Mouse (Mus musculus) limb, embryonic 14.5 days (tissue): ENCODE results near the gene Prl6a1. TPM values are rescaled to one million over a fixed set of nuclear protein-coding genes. Genes with fewer than 3 reads are reported as not detected.
A peak's percentile ranks its signal among the peaks of the same experiment; 100 is the strongest.

Source experiments
- ATAC-seq: fragments of 200-750 bp; cut with Nextera tagmentation; 2 replicates; pipeline ENCODE4 v1.8.0; 2017; ENCODE audit warnings: low read depth, moderate number of reproducible peaks, moderate TSS enrichment; ENCODE audit not compliant: low FRiP score
- DNase-seq: peaks from one replicate; pipeline ENCODE4 v3.0.0-alpha.2; 2015; ENCODE audit warnings: low spot score
- H3K27ac ChIP-seq: fragments of 300-500 bp; sonication (generic); replicated peaks from 2 replicates; pipeline ENCODE4 v1.5.1; 2014; ENCODE audit warnings: low read depth, mild to moderate bottlenecking, low read length, moderate library complexity, mixed read lengths
- H3K27me3 ChIP-seq: fragments of 300-500 bp; sonication (generic); 2 replicates; pipeline ENCODE4 v1.6.1; 2014; ENCODE audit warnings: low read length, mixed read lengths; ENCODE audit not compliant: control insufficient read depth, insufficient read depth
- H3K36me3 ChIP-seq: fragments of 300-500 bp; sonication (generic); 2 replicates; pipeline ENCODE4 v1.6.1; 2014; ENCODE audit warnings: mild to moderate bottlenecking, low read length, moderate library complexity, mixed read lengths; ENCODE audit not compliant: control insufficient read depth, insufficient read depth
- H3K4me1 ChIP-seq: fragments of 300-500 bp; sonication (generic); 2 replicates; pipeline ENCODE4 v1.6.1; 2014; ENCODE audit warnings: antibody characterized with exemption, low read length, mixed read lengths; ENCODE audit not compliant: control insufficient read depth, insufficient read depth
- H3K4me2 ChIP-seq: fragments of 300-500 bp; sonication (generic); replicated peaks from 2 replicates; pipeline ENCODE4 v1.6.1; 2014; ENCODE audit warnings: low read depth, mild to moderate bottlenecking, low read length, moderate library complexity; ENCODE audit not compliant: severe bottlenecking
- H3K4me3 ChIP-seq: fragments of 300-500 bp; sonication (generic); replicated peaks from 2 replicates; pipeline ENCODE4 v1.5.1; 2014; ENCODE audit warnings: low read length
- H3K9ac ChIP-seq: fragments of 300-500 bp; sonication (generic); 2 replicates; pipeline ENCODE4 v1.6.1; 2014; ENCODE audit warnings: mild to moderate bottlenecking, low read depth, low read length, moderate library complexity; ENCODE audit not compliant: severe bottlenecking
- H3K9me3 ChIP-seq: fragments of 300-500 bp; sonication (generic); 2 replicates; pipeline ENCODE4 v1.6.1; 2016; ENCODE audit warnings: low read length; ENCODE audit not compliant: control insufficient read depth
- POLR2A ChIP-seq: fragments of 200-500 bp; IDR thresholded peaks from 2 replicates; pipeline ENCODE4 v1.8.0; 2012; ENCODE audit warnings: inconsistent platforms, mild to moderate bottlenecking, moderate library complexity, borderline replicate concordance; ENCODE audit not compliant: insufficient read depth, insufficient read length; ENCODE audit errors: extremely low read depth
- WGBS: fragments of 180-500 bp; shearing (Covaris S2); extraction: QIAGEN DNeasy Blood & Tissue Kit; methylation state at CpG from one replicate; pipeline ENCODE4 v1.1.7; 2014; 5-methylcytosine and 5-hydroxymethylcytosine counted together
- polyA plus RNA-seq, 2 experiments: library from polyadenylated mRNA; depleted of rRNA in 1 of 2; stranded (reverse) in 1 of 2; unstranded in 1 of 2; fragments of >200 nt; fragmentation: Nextera tagmentation in 1 of 2; extraction: Ambion mirVana in 1 of 2; gene quantifications; 2 replicates each; pipeline versions ENCODE4 v1.2.1 to v1.2.3; 2012 to 2014

Prl6a1 gene
- 0.17 and 0.19 TPM in 2 replicates for polyA plus RNA-seq (2012; rRNA removed)
- not detected in 2 replicates for polyA plus RNA-seq (2014; fragmentation: Nextera tagmentation; extraction: Ambion mirVana)

DNA sequence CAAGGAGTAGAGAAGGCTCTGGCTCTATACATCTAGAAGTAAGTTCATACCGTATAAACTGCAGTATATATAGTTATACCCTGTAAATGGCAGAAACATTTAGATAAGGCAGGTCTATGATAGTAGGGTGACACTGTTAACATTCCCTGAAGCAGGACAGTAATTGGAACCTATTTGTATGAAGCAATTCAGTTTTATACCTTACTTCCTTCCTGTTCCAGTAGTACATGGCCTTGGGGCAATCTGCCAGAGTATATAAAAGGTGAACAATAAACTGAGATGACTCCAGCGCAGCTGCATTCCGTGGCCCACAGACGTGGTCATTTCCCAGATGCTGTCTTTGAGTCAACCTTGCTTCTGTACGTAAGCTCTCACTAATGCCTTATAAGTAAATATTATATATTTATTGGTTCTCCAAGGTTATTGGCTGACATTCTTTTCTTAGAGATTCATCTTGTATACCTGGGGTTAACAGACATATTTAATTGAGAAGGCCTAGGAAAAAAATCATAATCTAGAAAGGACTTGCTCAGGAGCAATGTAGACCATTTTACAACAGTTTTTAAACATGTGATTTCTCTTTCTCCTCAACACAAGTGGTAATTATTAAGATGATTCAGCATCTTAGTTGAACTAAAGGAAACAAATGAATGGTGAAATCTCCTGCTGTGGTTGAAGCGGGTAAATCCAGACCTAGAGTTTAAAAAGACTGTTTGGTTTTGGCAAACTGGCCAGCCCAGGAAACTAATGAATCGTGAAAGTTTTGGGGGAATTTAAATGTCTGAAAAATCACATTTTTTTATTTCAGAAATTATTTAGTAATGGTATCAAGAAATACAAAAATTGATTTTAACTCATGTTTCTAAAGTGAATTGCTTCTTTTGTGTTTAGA lies at the start of gene Prl6a1:
TSS of gene Prl6a1 (plus strand) at position 294 of the 892 bp plus-strand sequence.
- no peak within 1 kb of the TSS for H3K9ac ChIP-seq
- H3K4me1 ChIP-seq, result no peaks in the 10 kb centered on the region
- no peak for TF ChIP-seq POLR2A
- H3K4me3 ChIP-seq, result no peak within 1 kb of the TSS
- H3K27ac ChIP-seq, result no peak within 1 kb of the TSS
- ATAC-seq, result no peak
- WGBS, result 37% methylated on average over 7 of the region's 7 CpGs
- H3K36me3 ChIP-seq, result no peaks in the 10 kb centered on the region
- no peak within 1 kb of the TSS for H3K4me2 ChIP-seq
- peak; percentile 3 for DNase-seq
- H3K9me3 ChIP-seq, result no peaks in the 10 kb centered on the region
- no peaks in the 10 kb centered on the region for H3K27me3 ChIP-seq

DNA sequence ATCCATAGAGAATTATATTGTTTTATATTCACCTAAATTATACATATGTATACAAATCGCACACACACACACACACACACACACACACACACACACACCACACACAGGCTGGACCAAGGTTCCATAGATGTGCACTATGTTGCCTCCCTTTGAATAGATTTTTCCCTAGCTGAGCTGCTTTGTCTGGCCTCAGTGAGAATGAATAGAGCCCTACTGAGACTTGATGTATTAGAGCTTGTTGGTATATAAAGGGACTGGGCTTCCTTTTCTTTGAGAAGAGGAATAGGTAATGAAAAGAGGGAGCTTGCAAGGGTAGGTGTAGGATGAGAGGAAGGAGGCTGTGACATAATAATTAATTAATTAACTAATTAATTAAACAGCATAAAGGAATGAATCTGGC lies 22.6 kb downstream of the Prl6a1 start:
- no peak for DNase-seq
- H3K9me3 ChIP-seq, result no peaks in the 10 kb centered on the region
- TF ChIP-seq POLR2A, result no peak
- no peaks in the 10 kb centered on the region for H3K27me3 ChIP-seq
- no peak for ATAC-seq
- no peaks in the 10 kb centered on the region for H3K4me1 ChIP-seq
- no peaks in the 10 kb centered on the region for H3K36me3 ChIP-seq
- H3K4me3 ChIP-seq, result no peak overlapping the region
- H3K4me2 ChIP-seq, result no peak overlapping the region
- H3K9ac ChIP-seq, result no peak overlapping the region
- 95% methylated on average over 1 of the region's 1 CpGs for WGBS
- no peak overlapping the region for H3K27ac ChIP-seq

- Histone ChIP-seq H3K4me3 (no peak overlapping the region), H3K9me3 (no peaks in the 10 kb centered on the region), H3K4me2 (no peak overlapping the region), H3K9ac (no peak overlapping the region), H3K36me3 (no peaks in the 10 kb centered on the region), H3K4me1 (no peaks in the 10 kb centered on the region), H3K27me3 (no peaks in the 10 kb centered on the region), H3K27ac (no peak overlapping the region)
- TF ChIP-seq POLR2A, result no peak
- 59% methylated on average over 3 of the region's 3 CpGs for WGBS
- DNase-seq, result no peak
- no peak for ATAC-seq
Measured at GRCm38 (mm10) chr13:27342733-27343275, 30.4 kb downstream of the Prl6a1 start.

DNA sequence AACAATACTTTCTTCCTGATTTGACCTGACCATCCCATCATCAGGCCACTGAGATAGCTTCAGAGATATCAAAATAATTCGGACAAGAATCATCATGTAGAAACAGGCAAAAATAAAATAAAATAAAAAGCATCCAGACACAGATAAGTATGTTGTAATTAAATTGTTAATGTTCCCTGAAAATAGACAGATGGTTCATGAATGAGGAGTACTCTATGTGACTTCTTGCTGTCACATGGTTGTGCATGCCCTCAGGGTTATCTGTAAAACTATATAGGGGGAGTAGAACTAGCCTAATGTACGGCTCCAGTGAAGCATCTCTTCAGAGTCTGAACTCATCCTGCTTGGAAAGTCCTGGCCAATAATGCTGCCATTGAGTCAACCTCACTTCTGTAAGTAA lies 32.9 kb downstream of the Prl6a1 start, which contains the start of gene Prl8a2:
TSS of gene Prl8a2 (plus strand) at position 301 of the 400 bp plus-strand sequence.
- Histone ChIP-seq H3K9me3 (no peaks in the 10 kb centered on the region), H3K27me3 (no peaks in the 10 kb centered on the region), H3K27ac (no peak within 1 kb of the TSS), H3K36me3 (no peaks in the 10 kb centered on the region), H3K4me2 (no peak within 1 kb of the TSS), H3K4me1 (no peaks in the 10 kb centered on the region), H3K9ac (no peak within 1 kb of the TSS), H3K4me3 (no peak within 1 kb of the TSS)
- ATAC-seq (no peak), DNase-seq (no peak)
- TF ChIP-seq POLR2A, result no peak
- WGBS, result 78% methylated on average over 2 of the region's 2 CpGs

Other genes starting within 250 kb of the Prl6a1 start
- 0.11 and 0.22 TPM in 2 replicates for gene Prl3d1, start 218.4 kb upstream of the Prl6a1 start, polyA plus RNA-seq (2012; rRNA removed)
- gene Prl3d1, start 218.4 kb upstream of the Prl6a1 start, polyA plus RNA-seq (2014; fragmentation: Nextera tagmentation; extraction: Ambion mirVana), result not detected in 2 replicates
- not detected in 2 replicates for gene Prl3d2, start 190.9 kb upstream of the Prl6a1 start, polyA plus RNA-seq (2012; rRNA removed)
- gene Prl3d2, start 190.9 kb upstream of the Prl6a1 start, polyA plus RNA-seq (2014; fragmentation: Nextera tagmentation; extraction: Ambion mirVana), result not detected in 2 replicates
- gene Prl3d3, start 155.8 kb upstream of the Prl6a1 start, polyA plus RNA-seq (2012; rRNA removed), result not detected in 2 replicates
- not detected in 2 replicates for gene Prl3d3, start 155.8 kb upstream of the Prl6a1 start, polyA plus RNA-seq (2014; fragmentation: Nextera tagmentation; extraction: Ambion mirVana)
- gene Prl3c1, start 116.0 kb upstream of the Prl6a1 start, polyA plus RNA-seq (2012; rRNA removed), result not detected in 2 replicates
- not detected in 2 replicates for gene Prl3c1, start 116.0 kb upstream of the Prl6a1 start, polyA plus RNA-seq (2014; fragmentation: Nextera tagmentation; extraction: Ambion mirVana)
- gene Prl3b1, start 70.8 kb upstream of the Prl6a1 start, polyA plus RNA-seq (2012; rRNA removed), result 7.5 and 7.8 TPM in 2 replicates
- 0.54 TPM in 1 of 2 replicates, not detected in the other for gene Prl3b1, start 70.8 kb upstream of the Prl6a1 start, polyA plus RNA-seq (2014; fragmentation: Nextera tagmentation; extraction: Ambion mirVana)
- not detected in 2 replicates for gene Prl3a1, start 53.2 kb upstream of the Prl6a1 start, polyA plus RNA-seq (2012; rRNA removed)
- gene Prl3a1, start 53.2 kb upstream of the Prl6a1 start, polyA plus RNA-seq (2014; fragmentation: Nextera tagmentation; extraction: Ambion mirVana), result not detected in 2 replicates
- gene Prl8a2, start 33.0 kb downstream of the Prl6a1 start, polyA plus RNA-seq (2012; rRNA removed), result 0.60 TPM in 1 of 2 replicates, not detected in the other
- gene Prl8a2, start 33.0 kb downstream of the Prl6a1 start, polyA plus RNA-seq (2014; fragmentation: Nextera tagmentation; extraction: Ambion mirVana), result not detected in 2 replicates
- 1.2 and 2.0 TPM in 2 replicates for gene Prl2b1, start 78.2 kb downstream of the Prl6a1 start, polyA plus RNA-seq (2012; rRNA removed)
- not detected in 2 replicates for gene Prl2b1, start 78.2 kb downstream of the Prl6a1 start, polyA plus RNA-seq (2014; fragmentation: Nextera tagmentation; extraction: Ambion mirVana)
- 0.12 TPM in 1 of 2 replicates, not detected in the other for gene Prl8a6, start 126.1 kb downstream of the Prl6a1 start, polyA plus RNA-seq (2012; rRNA removed)
- gene Prl8a6, start 126.1 kb downstream of the Prl6a1 start, polyA plus RNA-seq (2014; fragmentation: Nextera tagmentation; extraction: Ambion mirVana), result not detected in 2 replicates
- gene Prl8a8, start 200.6 kb downstream of the Prl6a1 start, polyA plus RNA-seq (2012; rRNA removed), result 0.10 and 0.13 TPM in 2 replicates
- not detected in 2 replicates for gene Prl8a8, start 200.6 kb downstream of the Prl6a1 start, polyA plus RNA-seq (2014; fragmentation: Nextera tagmentation; extraction: Ambion mirVana)